Mouse (Mus musculus): ENCODE measurements around the gene Acat3. TPM values are rescaled to one million over a fixed set of nuclear protein-coding genes. Genes with fewer than 3 reads are reported as not detected.
"Not testable (repeated sequence)": the region's sequence is repeated elsewhere in the genome, so short reads cannot be mapped to it uniquely, and the experiment has no call there.

Acat3 gene
- polyA plus RNA-seq, 1 experiment from 2014 or later: 0.53 TPM

DNA sequence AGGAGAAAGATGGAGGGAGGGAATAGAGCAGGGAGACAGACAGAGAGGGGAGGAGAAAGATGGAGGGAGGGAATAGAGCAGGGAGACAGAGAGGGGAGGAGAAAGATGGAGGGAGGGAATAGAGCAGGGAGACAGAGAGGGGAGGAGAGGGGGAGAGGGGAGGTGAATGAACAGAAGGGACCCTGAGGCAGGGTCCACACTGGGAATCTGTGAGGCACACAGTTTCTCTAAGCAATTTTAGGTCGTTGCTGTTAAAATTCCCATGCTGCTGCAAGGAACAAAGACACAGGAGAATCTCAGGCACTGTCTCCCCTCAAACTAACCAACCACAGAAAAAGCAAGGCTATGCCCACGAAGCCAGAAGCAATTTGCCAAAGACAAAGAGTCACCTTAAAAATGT lies 41.8 kb downstream of the Acat3 start:
- not testable (repeated sequence) for H3K9me3 ChIP-seq; H3K9ac ChIP-seq (replicated peaks); H3K4me2 ChIP-seq; H3K27me3 ChIP-seq; H3K27ac ChIP-seq; ATAC-seq (ENCODE audit: insufficient number of reproducible peaks, insufficient read depth, low FRiP score, low TSS enrichment, low read depth); H3K4me1 ChIP-seq (replicated peaks); H3K4me3 ChIP-seq (replicated peaks)
- peaks cover 41% of the 10 kb centered on the region; the same call in 1 of the 2 replicates for H3K36me3 ChIP-seq
- 38% methylated on average over 2 of the region's 2 CpGs for WGBS

- Histone ChIP-seq H3K9me3 (no peaks in the 10 kb centered on the region), H3K4me3 (replicated peaks) (no peak overlapping the region), H3K4me1 (replicated peaks) (no peaks in the 10 kb centered on the region), H3K27me3 (no peaks in the 10 kb centered on the region), H3K27ac (no peak overlapping the region), H3K4me2 (no peak overlapping the region), H3K9ac (replicated peaks) (no peak overlapping the region), H3K36me3 (peaks cover 36% of the 10 kb centered on the region; the same call in 1 of the 2 replicates)
- WGBS: 86% methylated on average over 5 of the region's 5 CpGs
- no peak for ATAC-seq (ENCODE audit: insufficient number of reproducible peaks, insufficient read depth, low FRiP score, low TSS enrichment, low read depth)
These were observed 42.7 kb downstream of the Acat3 start for GRCm38 (mm10) chr17:12897674-12898073.

- Histone ChIP-seq H3K4me1 (replicated peaks) (no peaks in the 10 kb centered on the region), H3K4me2 (no peak overlapping the region), H3K27me3 (no peaks in the 10 kb centered on the region), H3K27ac (no peak overlapping the region), H3K9me3 (no peaks in the 10 kb centered on the region), H3K9ac (replicated peaks) (no peak overlapping the region), H3K4me3 (replicated peaks) (no peak overlapping the region), H3K36me3 (peaks cover 32% of the 10 kb centered on the region; the same call in 1 of the 2 replicates)
- 94% methylated on average over 9 of the region's 9 CpGs for WGBS
- ATAC-seq (ENCODE audit: insufficient number of reproducible peaks, insufficient read depth, low FRiP score, low TSS enrichment, low read depth): no peak
These were observed 48.4 kb downstream of the Acat3 start for GRCm38 (mm10) chr17:12892033-12892432.

- Histone ChIP-seq H3K4me1 (replicated peaks) (no peaks in the 10 kb centered on the region), H3K9me3 (no peaks in the 10 kb centered on the region), H3K4me3 (replicated peaks) (no peak overlapping the region), H3K27me3 (no peaks in the 10 kb centered on the region), H3K4me2 (no peak overlapping the region), H3K27ac (no peak overlapping the region), H3K9ac (replicated peaks) (no peak overlapping the region), H3K36me3 (peaks cover 32% of the 10 kb centered on the region; the same call in 1 of the 2 replicates)
- ATAC-seq (ENCODE audit: insufficient number of reproducible peaks, insufficient read depth, low FRiP score, low TSS enrichment, low read depth): no peak
- 89% methylated on average over 4 of the region's 4 CpGs for WGBS
These were observed 49.3 kb downstream of the Acat3 start for GRCm38 (mm10) chr17:12891054-12891453.

DNA sequence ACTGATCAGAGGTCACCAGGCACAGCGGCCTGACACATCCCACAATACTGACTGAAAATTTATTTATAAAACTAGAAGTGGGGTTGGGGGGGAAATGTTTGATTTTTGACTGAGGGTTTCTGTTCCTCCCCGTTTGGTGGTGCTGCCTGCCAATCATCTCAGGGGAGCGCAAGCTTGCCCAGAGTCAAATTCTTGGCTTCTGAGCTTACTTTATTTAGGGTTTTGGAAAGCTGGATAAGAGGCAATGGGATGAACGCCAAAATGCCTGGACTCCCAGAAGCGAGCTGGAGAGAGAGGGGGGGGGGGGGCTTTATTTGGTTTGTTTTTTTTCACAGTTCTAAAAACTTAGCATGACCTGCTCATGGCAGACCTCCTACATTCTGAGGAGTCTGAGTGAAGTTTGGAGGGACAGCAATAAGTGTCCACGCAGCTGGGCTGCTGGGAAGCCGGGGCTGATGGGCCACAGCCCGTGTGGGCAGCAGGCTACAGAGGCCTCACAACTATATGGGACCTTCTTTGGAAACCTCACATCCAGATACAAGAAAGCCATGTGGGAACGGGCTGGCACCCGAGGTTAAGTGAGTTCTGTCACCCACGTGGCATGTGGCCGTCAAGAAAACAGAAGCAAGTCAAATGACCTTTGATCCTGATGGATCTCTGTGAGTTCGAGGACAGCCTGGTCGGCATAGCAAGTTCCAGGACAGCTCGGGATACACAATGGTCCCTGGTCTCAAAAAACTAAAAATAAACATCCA lies 53.2 kb downstream of the Acat3 start:
- ATAC-seq (ENCODE audit: insufficient number of reproducible peaks, insufficient read depth, low FRiP score, low TSS enrichment, low read depth): no peak
- Histone ChIP-seq H3K9ac (replicated peaks) (no peak overlapping the region), H3K9me3 (no peaks in the 10 kb centered on the region), H3K4me3 (replicated peaks) (no peak overlapping the region), H3K4me2 (no peak overlapping the region), H3K27me3 (no peaks in the 10 kb centered on the region), H3K36me3 (peaks cover 20% of the 10 kb centered on the region; the same call in 1 of the 2 replicates), H3K4me1 (replicated peaks) (no peaks in the 10 kb centered on the region), H3K27ac (no peak overlapping the region)
- WGBS: 73% methylated on average over 15 of the region's 15 CpGs

- no peak overlapping the region for H3K4me2 ChIP-seq
- H3K4me3 ChIP-seq (replicated peaks): no peak overlapping the region
- peaks cover 18% of the 10 kb centered on the region; the same call in 1 of the 2 replicates for H3K36me3 ChIP-seq
- 26% methylated on average over 6 of the region's 6 CpGs for WGBS
- H3K27ac ChIP-seq: no peak overlapping the region
- no peaks in the 10 kb centered on the region for H3K4me1 ChIP-seq (replicated peaks)
- H3K27me3 ChIP-seq: no peaks in the 10 kb centered on the region
- H3K9me3 ChIP-seq: no peaks in the 10 kb centered on the region
- no peak overlapping the region for H3K9ac ChIP-seq (replicated peaks)
- no peak for ATAC-seq (ENCODE audit: insufficient number of reproducible peaks, insufficient read depth, low FRiP score, low TSS enrichment, low read depth)
These were observed 53.8 kb downstream of the Acat3 start for GRCm38 (mm10) chr17:12886620-12887019.

DNA sequence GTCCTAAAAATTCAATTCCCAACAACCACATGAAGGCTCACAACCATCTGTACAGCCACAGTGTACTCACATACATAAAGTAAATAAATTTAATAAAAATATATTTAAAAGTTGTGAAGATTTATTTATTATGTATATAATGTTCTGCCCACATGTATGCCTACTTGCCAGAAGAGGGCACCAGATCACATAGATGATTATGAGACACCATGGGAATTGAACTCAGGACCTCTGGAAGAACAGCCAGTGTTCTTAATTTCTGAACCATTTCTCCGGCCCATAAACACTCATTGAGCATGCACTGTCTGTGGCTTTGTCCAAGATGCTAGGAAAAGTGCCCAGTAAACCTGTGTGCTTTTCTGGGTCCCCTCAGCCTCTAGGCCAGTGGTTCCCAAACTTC lies 59.2 kb downstream of the Acat3 start:
- H3K36me3 ChIP-seq: no peaks in the 10 kb centered on the region
- H3K9me3 ChIP-seq: no peaks in the 10 kb centered on the region
- WGBS: 86% methylated on average over 1 of the region's 1 CpGs
- no peak overlapping the region for H3K4me3 ChIP-seq (replicated peaks)
- H3K4me1 ChIP-seq (replicated peaks): 0 out of 2 replicates have a peak, but pooled peaks cover 3% of the 10 kb centered on the region
- H3K9ac ChIP-seq (replicated peaks): no peak overlapping the region
- H3K27ac ChIP-seq: no peak overlapping the region
- H3K4me2 ChIP-seq: no peak overlapping the region
- ATAC-seq (ENCODE audit: insufficient number of reproducible peaks, insufficient read depth, low FRiP score, low TSS enrichment, low read depth): no peak
- no peaks in the 10 kb centered on the region for H3K27me3 ChIP-seq

GRCm38 (mm10) chr17:12880178-12880577 lies 60.2 kb downstream of the Acat3 start:
- WGBS: 3% methylated on average over 14 of the region's 14 CpGs
- Histone ChIP-seq H3K4me2 (peak overlapping the region; percentile 45), H3K27ac (no peak overlapping the region), H3K9ac (replicated peaks) (no peak overlapping the region), H3K4me3 (replicated peaks) (peak overlapping the region; percentile 15), H3K4me1 (replicated peaks) (0 out of 2 replicates have a peak, but pooled peaks cover 3% of the 10 kb centered on the region), H3K27me3 (no peaks in the 10 kb centered on the region), H3K9me3 (no peaks in the 10 kb centered on the region), H3K36me3 (no peaks in the 10 kb centered on the region)
- peak; percentile 47 for ATAC-seq (ENCODE audit: insufficient number of reproducible peaks, insufficient read depth, low FRiP score, low TSS enrichment, low read depth)

GRCm38 (mm10) chr17:12875734-12876133 lies 64.7 kb downstream of the Acat3 start, which contains the start of gene Mrgprh:
Gene Mrgprh, plus strand, starts transcription at chr17:12876034.
- ATAC-seq (ENCODE audit: insufficient number of reproducible peaks, insufficient read depth, low FRiP score, low TSS enrichment, low read depth): no peak
- Histone ChIP-seq H3K36me3 (no peaks in the 10 kb centered on the region), H3K27ac (no peak within 1 kb of the TSS), H3K9me3 (no peaks in the 10 kb centered on the region), H3K9ac (replicated peaks) (no peak within 1 kb of the TSS), H3K4me1 (replicated peaks) (peaks cover 31% of the 10 kb centered on the region), H3K4me2 (no peak within 1 kb of the TSS), H3K4me3 (replicated peaks) (no peak within 1 kb of the TSS), H3K27me3 (no peaks in the 10 kb centered on the region)
- WGBS: 72% methylated on average over 5 of the region's 5 CpGs

Other genes with a start within 250 kb of the Acat3 start
- 43.1 and 48.1 TPM in 2 replicates for gene Igf2r, start 170.9 kb downstream of the Acat3 start, polyA plus RNA-seq (2016; fragmentation: Nextera tagmentation; extraction: Ambion mirVana)
- gene Mas1, start 72.5 kb downstream of the Acat3 start, polyA plus RNA-seq (2016; fragmentation: Nextera tagmentation; extraction: Ambion mirVana): 0.91 and 2.0 TPM in 2 replicates
- 0.18 TPM in 1 of 2 replicates, not detected in the other for gene Mrgprh, start 64.6 kb downstream of the Acat3 start, polyA plus RNA-seq (2016; fragmentation: Nextera tagmentation; extraction: Ambion mirVana)
- 2.9 and 3.6 TPM in 2 replicates for gene Pnldc1, start 30.4 kb downstream of the Acat3 start, polyA plus RNA-seq (2016; fragmentation: Nextera tagmentation; extraction: Ambion mirVana)
- gene Tcp1, start 24.9 kb downstream of the Acat3 start, polyA plus RNA-seq (2016; fragmentation: Nextera tagmentation; extraction: Ambion mirVana): 497 and 531 TPM in 2 replicates
- 172 and 174 TPM in 2 replicates for gene Mrpl18, start 24.3 kb downstream of the Acat3 start, polyA plus RNA-seq (2016; fragmentation: Nextera tagmentation; extraction: Ambion mirVana)
- 285 and 287 TPM in 2 replicates for gene Acat2, start 20.1 kb upstream of the Acat3 start, polyA plus RNA-seq (2016; fragmentation: Nextera tagmentation; extraction: Ambion mirVana)
- gene Wtap, start 53.6 kb upstream of the Acat3 start, polyA plus RNA-seq (2016; fragmentation: Nextera tagmentation; extraction: Ambion mirVana): 131 and 152 TPM in 2 replicates
- 94.3 and 95.6 TPM in 2 replicates for gene Sod2, start 66.2 kb upstream of the Acat3 start, polyA plus RNA-seq (2016; fragmentation: Nextera tagmentation; extraction: Ambion mirVana)
- gene Gpr31b, start 111.7 kb upstream of the Acat3 start, polyA plus RNA-seq (2016; fragmentation: Nextera tagmentation; extraction: Ambion mirVana): not detected in 2 replicates
- gene Tcp10b, start 120.5 kb upstream of the Acat3 start, polyA plus RNA-seq (2016; fragmentation: Nextera tagmentation; extraction: Ambion mirVana): not detected in 2 replicates
- gene Unc93a, start 191.2 kb upstream of the Acat3 start, polyA plus RNA-seq (2016; fragmentation: Nextera tagmentation; extraction: Ambion mirVana): not detected in 2 replicates